Mouse (Mus musculus) monocyte, adult 5-6 weeks (primary cell): ENCODE results near the gene Lim2. TPM values are rescaled to one million over a fixed set of nuclear protein-coding genes. Genes with fewer than 3 reads are reported as not detected.

Source experiments
- ATAC-seq: fragments of 153-309, 156-312 bp; replicated peaks from 2 replicates; pipeline ENCODE4 v1.8.0; 2017; ENCODE audit warnings: mild to moderate bottlenecking; ENCODE audit not compliant: low TSS enrichment, insufficient number of reproducible peaks, severe bottlenecking, poor library complexity, low FRiP score
- total RNA-seq: library from RNA; stranded (forward); fragments of 200-1000, 200-491, 200-594 nt; gene quantifications from 3 replicates; pipeline ENCODE4 v1.2.3, GENCODE M21; 2017

Lim2 gene
- total RNA-seq, 1 experiment from 2014 or later, result not detected

DNA sequence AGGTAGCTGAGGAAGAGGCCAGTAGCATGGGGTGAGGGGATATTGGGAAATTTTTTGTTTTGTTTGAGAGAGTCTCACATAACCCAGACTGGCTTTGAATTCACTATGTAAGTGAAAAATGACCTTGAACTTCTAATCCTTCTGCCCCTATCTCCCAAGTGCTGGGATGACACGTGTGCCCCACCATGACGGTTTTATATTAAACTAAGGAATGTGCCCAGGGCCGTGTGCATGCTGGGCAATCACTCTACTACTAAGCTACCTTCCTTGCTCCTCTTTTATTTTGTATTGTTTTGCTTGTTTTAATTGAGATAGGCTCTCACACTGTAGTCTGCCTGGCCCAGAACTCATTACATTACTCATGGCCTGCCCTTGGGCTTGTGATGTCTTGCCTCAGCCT, 13.6 kb downstream of the Lim2 start:
- ATAC-seq, result no peak

DNA sequence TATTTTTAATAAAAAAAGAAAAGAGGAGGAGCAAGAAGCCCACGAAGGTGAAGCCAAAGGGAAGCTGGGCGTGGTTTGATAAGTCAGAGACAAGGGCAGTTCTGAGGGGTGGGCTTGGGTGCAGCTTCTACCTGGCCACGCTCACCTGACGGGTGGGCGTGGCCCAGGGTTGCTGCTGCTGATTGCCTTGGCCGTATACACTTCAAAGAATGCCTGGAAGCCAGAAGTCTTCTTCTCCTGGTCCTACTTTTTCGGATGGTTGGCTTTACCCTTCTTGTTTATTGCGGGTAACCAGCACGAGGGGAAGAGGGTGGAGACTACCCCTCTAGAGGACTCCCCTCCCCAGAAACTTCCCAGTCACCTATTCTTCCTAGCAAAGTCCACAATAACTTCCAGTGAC, 15.2 kb downstream of the Lim2 start:
- ATAC-seq, result no peak

DNA sequence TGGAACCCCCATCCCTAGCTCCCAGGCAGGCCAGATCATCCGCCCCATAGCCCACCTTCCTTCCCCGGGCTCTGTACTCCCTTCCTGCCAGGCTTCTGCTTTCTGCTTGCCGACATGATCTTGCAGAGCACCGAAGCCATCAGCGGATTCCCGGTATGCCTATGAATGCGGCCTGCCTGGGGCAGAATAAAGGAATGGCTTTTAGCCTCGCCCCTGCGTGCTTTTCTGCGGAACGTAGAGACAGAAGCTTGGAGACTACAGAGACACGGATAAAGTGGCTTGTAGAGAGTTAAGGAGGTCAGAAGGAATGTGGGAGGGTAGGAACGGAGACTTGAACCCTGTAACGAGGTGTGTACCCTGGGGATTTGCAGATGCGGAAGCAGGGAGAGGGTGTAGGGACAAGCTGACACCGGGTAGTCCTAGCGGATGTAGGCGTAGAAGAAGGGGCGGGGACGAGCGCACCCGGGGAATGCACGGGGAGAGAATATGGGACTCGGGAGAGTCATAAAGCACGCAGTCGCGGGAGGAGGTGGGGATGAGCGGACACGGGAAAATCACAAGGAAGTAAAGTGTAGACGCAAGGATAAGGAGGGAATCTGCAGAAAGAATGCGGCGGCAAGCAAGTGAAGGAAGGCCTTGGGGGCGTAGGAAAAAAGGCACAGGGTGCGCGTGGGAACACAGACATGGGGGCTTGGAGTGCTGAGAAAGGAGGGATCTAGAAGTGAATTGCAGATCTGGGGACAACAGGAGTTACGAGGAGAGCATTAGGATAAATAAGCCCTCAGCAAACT, 15.9 kb downstream of the Lim2 start:
- peak; percentile 59 for ATAC-seq

GRCm38 (mm10) chr7:43443917-43444293, 16.4 kb downstream of the Lim2 start, which contains the start of the genes Etfb and Gm45233:
Gene Etfb, plus strand, starts transcription at chr7:43444083.
Gene Gm45233, plus strand, starts transcription at chr7:43444128.
- peak; percentile 94 for ATAC-seq

GRCm38 (mm10) chr7:43447801-43448200, 20.3 kb downstream of the Lim2 start:
- no peak for ATAC-seq

- ATAC-seq, result no peak
These were observed 20.8 kb downstream of the Lim2 start for GRCm38 (mm10) chr7:43448246-43448645.

GRCm38 (mm10) chr7:43449811-43450210, 22.3 kb downstream of the Lim2 start:
- no peak for ATAC-seq

- ATAC-seq, result no peak
These were observed 24.3 kb downstream of the Lim2 start for GRCm38 (mm10) chr7:43451726-43452125.

GRCm38 (mm10) chr7:43452609-43453008, 25.1 kb downstream of the Lim2 start:
- peak; percentile 44 for ATAC-seq

- no peak for ATAC-seq
These were observed 26.3 kb downstream of the Lim2 start for GRCm38 (mm10) chr7:43453599-43454355.

DNA sequence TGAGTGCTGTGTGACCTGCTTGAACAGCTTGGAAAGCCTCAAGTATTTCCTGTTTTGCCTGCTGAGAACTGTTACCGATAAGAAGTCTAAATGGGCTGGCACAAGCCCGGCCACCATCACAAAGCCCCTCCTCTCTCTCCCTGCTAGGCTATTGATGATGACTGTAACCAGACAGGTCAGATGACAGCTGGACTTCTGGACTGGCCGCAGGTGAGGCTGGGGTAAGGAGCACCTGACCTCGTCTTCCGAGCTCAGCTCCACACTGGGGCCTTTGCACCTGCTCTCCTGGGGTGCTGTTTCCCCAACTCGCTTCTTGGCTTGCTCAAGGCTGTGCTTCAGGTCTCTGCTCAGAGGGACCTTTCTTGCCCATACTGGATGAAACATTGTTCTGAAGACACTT, 26.9 kb downstream of the Lim2 start:
- ATAC-seq, result no peak

GRCm38 (mm10) chr7:43462851-43463250, 35.4 kb downstream of the Lim2 start, which contains the start of gene Vsig10l:
Gene Vsig10l, plus strand, starts transcription at chr7:43463151.
- no peak for ATAC-seq

GRCm38 (mm10) chr7:43463976-43464375, 36.5 kb downstream of the Lim2 start:
- no peak for ATAC-seq

DNA sequence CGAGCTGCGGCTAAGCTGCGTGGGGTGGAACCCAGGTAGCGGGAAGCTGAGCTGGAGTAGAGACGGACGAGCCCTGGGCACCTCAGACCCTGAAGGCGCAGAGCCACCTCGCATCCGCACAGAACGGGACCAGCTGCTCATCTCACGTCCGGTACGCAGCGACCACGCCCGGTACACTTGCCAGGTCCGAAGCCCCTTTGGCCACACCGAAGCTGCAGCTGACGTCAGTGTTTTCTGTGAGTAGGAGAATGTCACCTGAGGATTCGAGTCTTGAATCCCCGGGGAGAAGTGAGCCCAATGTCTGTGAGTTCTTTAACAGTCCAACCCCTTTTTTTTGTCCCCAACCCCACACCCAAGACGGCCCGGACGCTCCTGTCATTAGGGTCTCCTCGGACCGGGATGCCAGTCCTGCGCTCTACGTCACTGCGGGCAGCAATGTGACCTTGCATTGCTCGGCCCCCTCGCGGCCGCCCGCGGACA, 37.4 kb downstream of the Lim2 start:
- ATAC-seq, result no peak

GRCm38 (mm10) chr7:43465344-43466098, 38.1 kb downstream of the Lim2 start:
- peak; percentile 89 for ATAC-seq

DNA sequence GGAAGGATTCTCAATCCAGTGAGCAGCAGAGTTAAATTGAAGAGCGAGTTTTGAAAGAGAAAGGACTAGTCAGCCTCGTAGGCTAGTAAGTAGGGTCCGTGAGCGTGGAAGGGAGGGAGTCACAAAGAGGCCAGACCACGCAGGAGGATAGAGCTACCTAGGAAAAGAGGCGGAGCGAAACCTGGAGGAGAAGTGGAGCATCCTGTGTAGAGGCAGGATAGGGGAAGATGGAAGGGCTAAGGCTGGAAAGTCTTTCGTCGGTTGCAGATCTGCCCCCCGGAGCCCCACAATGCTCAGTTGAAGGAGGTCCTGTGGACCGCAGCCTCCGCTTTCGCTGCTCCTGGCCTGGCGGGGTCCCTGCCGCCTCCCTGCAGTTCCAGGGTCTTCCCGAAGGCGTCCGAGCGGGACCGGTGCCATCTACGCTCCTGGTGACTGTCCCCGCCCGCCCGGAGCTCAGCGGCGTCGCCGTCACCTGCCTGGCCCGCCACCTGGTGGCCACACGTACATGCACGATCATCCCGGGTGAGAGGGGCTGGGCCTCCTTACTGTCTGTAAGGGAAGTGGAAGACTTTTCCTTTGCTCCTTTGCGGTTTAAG, 38.7 kb downstream of the Lim2 start:
- ATAC-seq, result peak; percentile 30; the same call in 1 of the 2 replicates

DNA sequence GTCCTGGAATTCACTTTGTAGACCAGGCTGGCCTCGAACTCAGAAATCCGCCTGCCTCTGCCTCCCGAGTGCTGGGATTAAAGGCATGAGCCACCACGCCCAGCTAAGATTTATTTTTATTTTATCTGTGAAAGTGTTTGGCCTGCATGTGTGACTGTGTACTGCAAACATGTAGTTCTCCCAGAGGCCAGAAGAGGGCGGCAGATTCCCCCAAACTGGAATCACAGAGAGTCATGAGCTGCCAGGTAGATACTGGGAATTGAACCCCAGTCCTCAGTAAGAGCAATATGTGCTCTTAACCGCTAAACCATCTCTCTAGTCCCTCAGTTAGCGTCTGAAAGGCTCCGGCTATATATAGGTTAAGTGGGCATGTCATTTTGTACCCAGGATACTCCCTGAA, 42.9 kb downstream of the Lim2 start:
- ATAC-seq, result no peak

DNA sequence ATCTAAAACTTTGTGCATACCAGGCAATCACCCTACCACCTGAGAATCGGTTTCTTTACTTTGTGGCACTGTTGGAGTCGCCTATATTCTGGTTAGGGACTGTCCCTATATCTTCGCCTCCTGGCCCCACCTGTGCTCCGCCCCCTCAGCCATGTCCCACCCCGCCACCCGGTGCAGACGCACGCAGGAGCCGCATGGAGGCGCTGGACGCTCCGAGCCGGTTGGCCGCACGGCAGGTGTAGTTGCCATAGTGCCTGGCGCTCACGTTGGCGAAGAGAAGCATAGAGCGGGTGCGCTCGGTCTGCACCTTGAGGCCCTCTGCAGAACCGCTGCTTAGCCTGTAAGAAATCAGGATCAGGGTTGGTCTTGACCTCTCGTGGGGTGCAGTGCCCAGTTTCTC, 48.2 kb downstream of the Lim2 start:
- no peak for ATAC-seq

DNA sequence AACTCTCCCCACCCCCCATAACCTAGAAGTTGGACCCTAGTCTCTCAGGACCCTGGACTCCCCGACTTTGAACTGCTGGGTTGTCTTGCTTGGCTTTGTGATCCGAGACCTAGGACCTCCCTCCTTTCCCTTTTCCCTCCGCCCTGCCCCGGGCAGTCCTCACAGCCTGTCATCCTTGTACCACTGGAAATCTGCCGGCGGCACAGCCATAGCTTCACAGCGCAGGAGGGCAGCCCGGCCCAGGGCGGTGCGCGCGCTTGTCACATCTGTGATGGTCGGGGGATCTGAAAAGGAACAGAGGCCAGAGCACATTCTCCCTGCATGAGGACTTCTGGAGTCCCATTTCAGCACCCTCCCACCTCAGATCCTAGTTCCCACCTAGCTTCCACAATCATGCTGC, 48.9 kb downstream of the Lim2 start:
- no peak for ATAC-seq
